Mouse (Mus musculus) lung, postnatal 10 days (tissue): ENCODE results near the gene Itih3.
A peak's percentile ranks its signal among the peaks of the same experiment; 100 is the strongest.

Source experiments
- DNase-seq: peaks from one replicate; pipeline ENCODE4 v3.0.0; 2021

Gene Itih3

DNA sequence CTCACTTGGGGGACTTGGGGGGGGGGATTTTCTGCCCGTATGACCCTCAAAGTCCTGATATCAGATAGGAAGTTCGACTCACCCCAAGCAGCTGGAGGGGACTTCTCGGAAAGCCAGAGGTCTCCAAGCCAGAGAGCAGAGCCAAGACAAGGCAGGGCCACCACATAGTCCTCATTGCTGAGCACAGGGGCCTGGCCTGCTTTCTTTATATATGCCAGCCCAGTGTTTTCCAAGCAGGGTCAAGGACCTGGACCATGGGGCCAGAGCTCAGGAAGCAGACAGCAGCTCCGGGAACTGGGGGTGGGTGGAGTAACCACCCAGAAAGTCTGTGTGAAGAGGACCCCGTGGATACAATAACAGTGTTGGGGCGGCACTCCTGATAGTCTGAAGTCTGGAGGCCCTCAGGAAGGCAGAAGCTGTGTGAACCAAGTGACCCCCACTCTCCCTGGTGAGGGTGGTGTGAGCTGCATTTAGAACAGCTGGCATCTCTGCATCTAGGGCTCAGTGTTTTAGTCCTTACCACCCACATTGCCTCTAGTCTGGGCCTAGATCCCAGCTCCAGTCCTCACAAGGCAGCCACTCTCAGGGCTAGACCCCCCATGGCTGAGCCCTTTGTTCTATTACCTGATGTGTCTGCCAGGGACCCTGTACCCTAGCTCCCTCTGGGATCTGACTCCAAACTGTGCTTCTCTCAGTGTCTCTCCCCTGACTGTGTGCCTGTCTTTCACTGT lies at the start of gene Itih3:
Gene Itih3, minus strand, starts transcription at position 386 of the 731 bp plus-strand sequence.
- DNase-seq: peak; percentile 19

DNA sequence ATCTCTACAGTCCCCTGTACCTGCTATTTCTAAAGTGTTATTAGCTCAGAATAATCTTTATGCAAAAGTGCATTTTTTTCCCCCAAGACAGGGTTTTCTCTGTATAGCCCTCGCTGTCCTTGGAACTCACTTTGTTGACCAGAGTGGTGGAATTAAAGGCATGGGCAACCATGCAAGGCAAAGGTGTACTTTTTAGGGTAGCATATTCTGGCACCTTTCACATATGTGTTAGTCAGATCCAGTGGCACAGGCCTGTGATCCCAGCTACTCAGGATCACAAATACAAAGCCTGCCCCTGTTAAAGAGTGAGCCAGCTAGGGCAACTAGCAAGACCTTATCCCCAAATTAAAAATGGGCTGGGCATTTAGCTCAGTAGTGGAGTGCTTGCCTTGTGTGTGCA lies 36.8 kb upstream of the Itih3 start:
- no peak for DNase-seq

DNA sequence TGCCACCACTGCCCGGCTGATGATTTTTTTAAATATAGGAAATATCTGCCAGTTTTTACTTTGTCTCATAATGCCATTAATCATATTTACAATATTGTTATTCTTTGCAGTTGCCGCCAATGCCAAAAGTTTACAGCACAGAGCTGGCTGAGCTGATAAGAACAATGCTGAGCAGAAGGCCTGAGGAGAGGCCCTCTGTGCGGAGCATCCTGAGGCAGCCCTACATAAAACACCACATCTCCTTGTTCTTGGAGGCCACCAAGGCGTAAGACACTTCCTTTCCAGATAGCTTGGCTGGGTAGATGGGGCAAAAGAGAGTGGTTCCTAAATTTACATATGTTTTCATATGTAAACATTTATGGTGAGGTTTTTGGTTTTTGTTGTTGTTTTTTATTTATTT lies 35.5 kb upstream of the Itih3 start:
- no peak for DNase-seq

DNA sequence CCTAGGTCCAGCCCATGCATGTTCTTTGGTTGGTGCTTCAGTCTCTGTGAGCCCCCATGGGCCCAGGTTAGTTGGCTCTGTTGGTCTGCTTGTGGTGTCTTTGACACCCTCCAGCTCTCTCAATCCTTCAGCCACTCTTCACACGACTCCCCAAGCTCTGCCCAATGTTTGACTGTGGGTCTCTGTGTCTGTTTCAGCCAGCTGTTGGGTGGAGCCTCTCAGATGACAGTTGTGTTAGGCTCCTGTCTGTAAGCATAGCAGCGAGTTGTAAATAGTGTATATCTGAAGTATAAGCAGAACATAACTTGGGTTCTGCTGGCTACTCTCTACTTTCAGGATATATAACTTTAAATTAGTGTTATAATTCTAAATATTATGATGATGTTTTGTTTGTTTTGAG lies 35.0 kb upstream of the Itih3 start:
- no peak for DNase-seq

DNA sequence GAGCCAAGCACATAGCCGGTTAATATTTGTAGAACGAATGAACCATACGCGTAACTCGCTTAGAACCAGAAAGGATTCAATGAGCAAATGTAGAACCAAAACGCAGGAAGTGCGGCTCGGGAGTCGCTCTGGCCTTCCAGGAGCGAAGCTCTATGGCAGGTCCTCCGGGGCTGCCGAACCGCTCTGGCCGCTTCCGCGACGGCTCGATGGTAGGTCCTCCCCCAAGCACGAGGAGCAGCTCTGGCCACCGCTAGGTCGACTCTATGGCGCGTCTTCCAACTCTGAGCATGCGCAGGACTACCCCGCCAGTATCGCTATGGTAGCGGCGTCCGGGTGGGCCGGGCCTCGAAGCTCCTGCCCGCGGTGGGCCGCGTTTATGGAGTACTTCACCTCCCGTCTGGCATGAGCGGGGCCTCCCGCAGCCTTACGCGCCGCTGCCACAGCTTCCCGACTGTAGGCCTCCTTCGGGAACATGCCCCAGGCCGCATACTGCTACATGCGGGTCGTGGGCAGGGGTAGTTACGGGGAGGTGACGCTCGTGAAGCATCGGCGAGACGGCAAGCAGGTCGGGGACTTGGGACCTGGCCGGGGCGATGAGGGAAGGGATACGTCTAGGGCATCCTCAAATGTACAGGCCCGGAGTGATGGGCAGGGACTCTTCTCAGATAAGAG lies 27.7 kb upstream of the Itih3 start, which contains the start of gene Nek4:
Gene Nek4, plus strand, starts transcription at position 224 of the 672 bp plus-strand sequence.
- peak; percentile 98 for DNase-seq

DNA sequence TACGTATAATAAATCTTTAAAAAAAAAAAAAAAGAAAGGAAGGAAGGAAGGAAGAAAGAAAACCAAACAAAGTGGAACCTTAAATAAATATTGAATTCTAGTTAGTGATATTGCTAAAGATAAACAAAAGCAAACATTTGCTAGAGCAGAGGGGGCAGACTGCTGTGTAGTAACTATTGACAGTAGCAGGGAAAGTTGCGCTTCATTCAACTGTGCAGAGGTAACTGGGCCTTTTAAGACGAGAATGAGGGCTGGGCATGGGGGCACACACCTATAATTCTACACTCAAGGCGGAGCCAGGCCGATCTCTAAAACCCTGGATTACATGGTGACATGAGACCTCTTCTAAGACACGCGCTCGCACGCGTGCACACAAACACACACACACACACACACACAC lies 26.4 kb upstream of the Itih3 start:
- no peak for DNase-seq

DNA sequence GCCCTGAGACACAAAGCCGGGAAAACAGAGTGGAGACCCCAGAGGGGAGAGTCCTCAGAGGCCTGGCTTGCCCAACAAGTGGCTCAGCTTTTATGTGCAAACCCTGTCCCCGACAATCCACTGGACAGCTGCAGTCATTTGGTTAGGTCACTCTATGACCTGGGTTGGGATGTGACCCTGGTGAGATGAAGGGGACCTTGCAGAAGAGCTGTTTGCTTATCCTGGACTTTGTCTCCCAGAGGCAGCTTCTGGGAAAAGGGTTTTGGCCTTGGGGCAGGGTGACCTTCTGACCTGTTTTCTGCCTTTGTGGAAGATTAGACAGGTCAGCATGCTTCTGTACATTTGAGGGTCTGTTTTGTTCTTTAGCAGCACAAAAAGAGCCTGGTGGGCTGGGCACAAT lies 21.2 kb upstream of the Itih3 start:
- no peak for DNase-seq

DNA sequence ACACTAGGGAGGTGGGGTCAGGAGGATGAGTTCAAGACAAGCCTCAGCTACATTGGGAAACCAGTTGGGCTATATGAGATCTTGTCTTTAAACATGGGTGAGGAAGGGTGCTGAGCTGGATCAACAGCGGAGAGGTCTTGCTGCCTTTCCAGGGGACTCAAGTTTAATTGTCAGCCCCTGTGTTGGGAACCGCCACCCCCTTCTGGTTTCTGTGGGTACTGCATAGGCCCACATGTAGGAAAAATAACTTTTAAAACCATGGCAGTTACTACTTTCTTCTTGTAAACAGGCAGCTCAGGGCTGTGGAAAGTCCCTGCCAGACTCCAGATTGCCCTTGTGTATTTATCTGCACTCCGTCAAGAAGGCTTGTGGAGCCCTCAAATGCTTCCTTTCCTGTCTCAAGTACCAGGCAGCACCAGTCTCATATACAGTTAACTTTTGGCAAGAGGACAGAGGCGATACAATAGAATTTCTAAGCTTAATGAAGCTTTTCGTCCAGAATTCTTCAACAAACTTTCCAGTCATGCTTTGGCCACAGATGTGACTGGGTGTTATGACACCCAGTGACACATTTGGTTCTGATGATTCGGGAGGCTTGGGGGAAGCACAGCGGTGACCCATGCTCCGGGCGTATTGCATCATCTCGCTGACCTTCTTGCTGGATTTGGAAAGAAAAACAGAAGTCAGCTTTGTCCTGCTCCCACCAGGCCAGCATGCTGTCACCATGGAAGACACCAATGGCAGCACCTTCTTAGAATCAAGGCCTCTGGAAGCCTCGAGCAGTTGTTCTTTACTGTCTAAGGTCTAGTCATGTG lies 20.5 kb upstream of the Itih3 start:
- DNase-seq: peak; percentile 92

DNA sequence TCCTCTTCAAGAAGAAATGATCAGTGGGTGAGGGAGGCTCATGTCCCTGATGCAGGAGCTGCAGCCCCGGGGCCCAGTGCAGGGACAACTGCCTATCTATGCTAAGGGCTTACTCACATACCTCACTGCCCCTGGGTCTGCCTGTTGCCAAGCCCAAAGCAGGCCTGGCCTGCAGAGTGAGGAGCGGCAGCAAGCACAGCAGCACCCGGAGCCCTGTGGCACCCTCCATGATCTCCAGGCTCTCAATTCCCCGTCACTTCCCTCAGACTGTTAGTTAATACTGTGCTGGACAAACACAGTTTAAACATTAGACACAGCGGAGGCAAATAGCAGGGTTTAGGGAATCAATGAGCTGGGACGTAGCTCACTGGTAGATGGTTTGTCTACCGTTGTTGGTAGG lies 19.5 kb upstream of the Itih3 start, which contains the start of gene Itih1:
Gene Itih1, minus strand, starts transcription at position 252 of the 400 bp plus-strand sequence.
- no peak for DNase-seq

DNA sequence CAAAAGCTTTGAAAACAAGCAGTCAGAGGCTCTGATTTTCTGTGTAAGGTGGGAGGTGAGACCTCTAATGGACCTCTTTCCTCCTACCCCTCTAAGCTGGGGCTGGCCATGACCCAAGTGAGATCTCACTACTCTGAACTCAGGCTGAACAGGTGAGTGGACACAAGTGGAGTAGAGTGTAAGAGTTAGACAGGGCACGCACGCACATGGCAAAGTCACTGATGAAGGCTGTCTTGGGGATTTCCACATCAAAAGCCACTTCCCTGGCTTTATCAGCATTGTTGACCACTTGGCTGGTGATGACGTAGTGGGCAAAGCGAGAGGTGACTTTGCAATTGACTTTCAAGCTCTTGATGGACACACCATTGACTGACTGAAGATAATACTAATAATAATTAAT lies 18.7 kb upstream of the Itih3 start:
- peak; percentile 36 for DNase-seq

DNA sequence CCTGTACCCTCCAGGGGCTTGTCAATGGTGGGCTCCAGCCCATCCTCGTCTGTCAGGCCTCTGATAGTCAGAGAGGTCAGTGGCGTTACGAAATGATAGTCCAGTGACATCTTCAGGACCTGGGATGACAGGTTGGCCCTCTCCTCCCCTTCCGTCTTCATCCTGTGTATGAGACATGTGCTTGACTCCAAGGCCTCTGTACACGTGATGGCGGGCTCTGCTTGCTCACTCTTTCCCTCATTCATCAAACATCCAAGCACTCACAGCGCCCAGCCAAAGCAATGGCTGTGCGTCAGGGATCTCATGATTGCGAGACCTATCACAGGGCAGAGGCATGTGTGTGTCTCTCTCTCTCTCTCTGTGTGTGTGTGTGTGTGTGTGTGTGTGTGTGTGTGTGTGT lies 9.8 kb upstream of the Itih3 start:
- DNase-seq: no peak

DNA sequence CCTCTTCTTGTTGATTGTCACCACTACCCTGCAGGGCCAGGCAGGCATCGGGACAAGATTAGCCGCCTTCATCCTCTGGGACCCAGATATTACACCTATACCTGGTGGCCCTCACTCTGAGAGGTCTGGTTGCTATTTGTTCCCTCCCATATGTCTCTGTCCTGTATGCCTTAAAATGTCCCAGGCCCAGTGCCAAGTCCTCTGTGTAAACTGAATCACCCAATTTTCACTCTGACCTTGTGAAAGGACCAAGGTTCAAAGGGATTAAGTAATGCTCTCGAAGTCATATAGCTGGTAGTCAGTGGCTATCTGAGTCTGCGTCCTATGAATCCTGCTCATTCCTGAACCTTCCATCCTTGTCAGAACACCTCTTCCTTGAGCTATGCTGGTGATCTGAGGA lies 6.8 kb upstream of the Itih3 start:
- DNase-seq: no peak

DNA sequence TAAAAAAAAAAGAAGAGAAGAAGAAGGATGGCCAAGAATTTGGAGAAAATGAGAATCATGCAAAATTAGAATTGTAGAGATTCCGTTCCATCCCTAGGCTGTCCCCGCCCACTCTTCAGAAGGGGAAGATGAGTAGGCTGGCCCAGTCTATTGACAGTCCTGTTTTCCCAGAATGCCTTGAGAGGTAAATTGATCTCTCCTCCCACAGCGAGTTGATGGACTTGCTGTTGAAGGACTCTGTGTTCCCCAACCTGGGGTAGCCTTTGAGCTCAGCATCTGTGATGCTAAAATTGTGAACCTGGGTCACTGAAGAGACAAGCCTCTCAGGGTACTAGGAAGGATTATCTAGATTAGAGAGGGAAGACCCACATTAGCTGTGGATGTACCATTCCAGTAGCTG lies 1.9 kb upstream of the Itih3 start:
- DNase-seq: no peak

DNA sequence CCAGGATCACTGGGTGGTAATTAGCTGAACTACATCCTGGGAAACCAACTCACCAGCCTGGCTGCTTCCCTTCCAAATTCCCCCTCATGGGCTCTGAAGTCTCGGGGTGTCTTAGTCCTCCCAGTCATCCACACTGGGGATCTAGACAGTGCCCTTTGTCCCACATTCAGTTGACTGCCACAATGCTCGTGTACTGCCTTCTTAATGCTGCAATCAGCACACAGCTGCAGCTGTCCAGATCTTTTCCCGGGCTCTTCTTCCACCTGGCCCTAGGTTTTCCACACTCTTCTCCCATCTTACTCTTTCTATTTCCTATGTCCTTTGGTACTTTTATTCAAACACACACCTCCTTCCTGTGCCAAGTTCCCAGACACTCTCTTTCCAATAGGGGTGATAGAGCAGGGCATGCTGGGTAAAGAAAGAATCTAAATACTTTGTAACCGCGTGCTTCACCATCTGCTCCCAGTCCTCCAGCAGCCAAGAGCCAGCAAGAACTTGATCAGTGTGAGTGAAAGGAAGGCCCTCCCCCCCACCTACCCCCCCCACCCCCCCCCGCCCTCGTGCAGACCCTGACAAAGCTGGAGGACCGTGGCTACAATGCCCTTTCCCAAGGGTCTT lies 1.4 kb downstream of the Itih3 start:
- peak; percentile 28 for DNase-seq

DNA sequence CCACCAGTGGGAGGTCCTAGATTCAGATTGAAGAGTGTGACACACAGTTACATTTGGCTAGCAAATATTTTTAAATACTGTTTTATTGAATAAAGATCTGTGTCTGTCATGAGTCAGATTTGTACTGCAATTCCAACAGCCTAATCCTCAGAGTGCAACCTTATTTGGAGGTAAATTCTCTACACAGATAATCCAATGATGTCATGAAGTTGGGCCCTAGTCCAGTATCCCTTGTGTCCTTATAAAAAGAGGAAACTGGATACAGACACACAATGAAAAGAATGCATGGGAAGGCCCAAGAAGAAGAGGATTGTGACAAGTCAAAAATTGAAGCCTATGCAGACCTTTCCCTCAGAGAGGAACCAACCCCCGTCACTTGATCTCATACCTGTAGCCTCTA lies 7.0 kb downstream of the Itih3 start:
- DNase-seq: peak; percentile 30

DNA sequence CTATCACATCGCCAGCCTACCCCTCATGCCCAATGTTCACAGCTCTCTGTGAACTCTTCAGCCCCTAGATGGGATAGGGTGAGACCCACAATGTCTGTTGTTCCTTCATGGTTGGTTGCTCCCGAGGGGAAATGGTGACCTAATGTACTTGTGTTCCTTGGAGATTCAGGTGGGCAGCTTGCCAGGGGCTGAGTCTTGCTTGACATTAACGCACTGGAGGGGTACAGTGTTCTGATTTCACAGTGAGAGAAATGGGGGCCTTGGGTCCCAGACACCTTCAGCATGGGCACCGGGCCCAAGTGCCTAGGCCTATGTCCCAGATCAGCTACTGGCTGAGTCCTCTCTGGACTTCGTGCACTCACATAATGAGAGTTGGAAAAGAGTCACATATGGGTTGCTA lies 10.2 kb downstream of the Itih3 start:
- DNase-seq: peak; percentile 61

DNA sequence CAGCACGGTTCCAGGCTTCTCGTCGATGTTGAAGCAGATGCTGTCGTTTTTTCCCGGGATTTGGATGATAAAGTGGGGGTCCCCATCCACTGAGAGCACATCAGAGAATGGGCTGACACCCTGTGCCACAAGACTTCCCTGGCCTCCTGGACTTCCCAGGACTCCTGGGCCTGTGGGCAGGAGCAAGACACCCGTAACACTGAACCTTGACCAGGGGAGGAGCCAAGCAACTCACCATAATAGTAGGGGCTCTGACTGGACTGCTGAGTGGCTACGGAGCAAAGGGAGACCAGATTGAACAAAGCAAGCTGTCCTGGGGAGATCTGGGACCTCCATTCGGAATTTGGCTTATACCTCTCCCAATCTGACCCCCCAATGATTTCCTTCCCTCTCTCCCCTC lies 10.9 kb downstream of the Itih3 start:
- DNase-seq: no peak

DNA sequence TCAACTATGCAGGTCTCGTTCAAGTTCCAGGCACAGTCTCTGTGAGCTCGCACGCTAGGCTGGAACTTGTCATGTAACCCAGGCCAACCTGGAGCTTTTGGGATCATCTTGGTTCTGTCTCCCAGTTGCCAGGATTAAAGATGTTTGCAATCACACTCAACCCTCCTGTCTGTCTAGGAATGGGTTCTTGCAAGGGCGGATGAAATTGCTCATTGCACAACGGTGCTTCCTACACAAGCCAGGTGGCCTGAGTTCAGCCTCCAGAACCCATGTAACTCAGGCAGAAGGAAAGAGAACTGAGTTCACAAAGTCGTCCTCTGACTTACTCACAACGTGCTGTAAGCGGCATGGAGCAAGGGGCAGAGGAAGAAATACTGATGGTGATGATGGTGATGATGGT lies 12.4 kb downstream of the Itih3 start:
- DNase-seq: no peak

DNA sequence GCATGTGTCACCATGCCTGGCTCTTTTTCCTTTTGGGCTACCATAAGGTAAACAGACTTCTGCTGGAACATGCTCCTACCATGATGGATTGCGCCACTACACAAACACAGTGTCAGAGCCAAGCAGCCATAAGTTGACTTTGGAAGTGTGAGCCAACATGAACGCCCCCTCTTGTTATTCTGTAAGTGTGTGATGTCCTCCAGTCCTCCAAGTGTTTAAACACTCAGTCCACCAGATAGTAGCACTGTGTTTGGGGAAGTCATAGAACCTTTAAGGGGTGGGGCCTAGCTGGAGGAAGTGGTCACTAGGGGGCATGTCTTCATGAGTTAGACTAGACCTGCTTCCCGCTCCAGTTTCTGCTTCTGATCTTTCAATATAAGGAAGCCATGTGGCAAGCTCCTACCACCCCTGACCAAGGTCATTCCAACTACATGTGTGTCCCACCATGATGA lies 15.7 kb downstream of the Itih3 start:
- DNase-seq: peak; percentile 86

DNA sequence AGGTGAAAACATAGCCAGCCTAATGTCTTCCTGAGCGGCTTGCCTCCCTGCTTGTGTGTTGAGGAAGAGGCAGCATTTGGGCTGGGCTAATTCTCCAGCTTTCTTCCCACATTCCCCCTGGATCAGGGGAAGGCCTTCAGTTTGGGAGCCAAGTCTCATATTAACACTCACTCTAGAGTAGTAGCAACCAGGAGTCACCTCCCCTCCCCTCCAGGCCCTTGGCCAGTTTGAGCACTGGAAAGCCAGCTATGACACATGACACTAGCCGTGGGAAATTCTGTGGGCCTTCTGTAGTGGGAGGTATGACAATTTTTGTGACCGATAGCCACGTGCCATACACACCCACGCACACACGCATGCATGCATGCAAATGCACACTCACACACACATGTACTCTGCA lies 17.6 kb downstream of the Itih3 start:
- DNase-seq: peak; percentile 82

DNA sequence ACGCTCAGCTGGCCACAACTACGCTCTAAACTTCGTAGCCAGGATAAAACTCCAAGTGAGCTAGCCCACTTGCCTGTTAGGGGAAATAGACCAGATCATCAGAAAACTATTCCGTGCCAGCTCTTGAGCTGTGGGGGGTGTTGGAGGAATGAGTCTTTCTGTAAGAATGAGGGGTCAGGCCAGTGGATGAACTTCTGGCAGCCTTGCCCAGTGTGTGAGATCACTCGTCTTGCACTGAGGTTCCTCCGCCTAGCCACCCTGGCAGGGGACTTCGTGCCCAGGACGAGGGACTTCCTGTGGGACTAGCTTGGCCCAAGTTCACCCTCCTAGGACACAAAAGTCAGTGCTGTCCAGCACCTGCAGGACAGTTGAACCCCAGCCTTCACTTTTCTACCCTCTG lies 19.3 kb downstream of the Itih3 start:
- DNase-seq: peak; percentile 70

DNA sequence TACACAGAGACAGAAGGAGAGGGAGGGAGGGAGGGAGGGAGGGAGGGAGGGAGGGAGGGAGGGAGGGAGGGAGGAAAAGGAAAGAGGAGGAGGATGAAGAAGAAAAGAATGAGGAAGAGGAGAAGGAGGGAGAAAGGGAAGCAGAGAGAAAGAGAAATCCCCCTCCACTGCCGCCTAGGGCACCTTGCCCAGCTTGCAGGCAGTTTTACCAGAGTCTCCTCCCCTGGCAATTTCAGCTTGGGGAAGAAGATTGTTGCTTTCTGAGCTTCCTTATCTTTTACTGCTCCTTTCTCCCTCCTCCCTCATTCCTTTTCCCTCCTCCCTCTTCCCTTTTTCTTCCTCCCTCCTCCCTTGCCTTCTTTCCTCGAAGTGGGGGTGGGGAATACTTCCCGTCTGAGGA lies 20.5 kb downstream of the Itih3 start:
- no peak for DNase-seq

DNA sequence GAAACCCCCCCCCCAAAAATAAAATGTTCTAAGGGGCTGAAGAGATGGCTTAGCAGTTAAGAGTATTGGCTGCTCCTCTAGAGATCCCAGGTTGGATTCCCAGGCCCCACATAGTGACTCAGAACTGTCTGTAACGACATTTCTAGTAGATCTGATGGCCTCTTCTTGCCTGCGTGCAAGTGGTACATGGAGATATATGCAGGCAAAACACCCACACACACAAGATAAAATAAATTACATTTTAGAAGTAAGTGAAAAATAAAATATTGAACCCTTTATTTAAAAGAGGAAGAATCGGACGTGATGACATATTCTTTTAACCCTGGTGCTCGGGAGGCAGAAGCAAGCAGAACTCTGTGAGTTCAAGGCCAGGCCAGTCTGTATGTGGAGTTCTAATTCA lies 20.9 kb downstream of the Itih3 start:
- no peak for DNase-seq
